Mouse (Mus musculus): ENCODE results near the gene Mcrip2. TPM values are rescaled to one million over a fixed set of nuclear protein-coding genes. Genes with fewer than 3 reads are reported as not detected.

Gene Mcrip2
- polyA plus RNA-seq, 1 experiment, result 17.3 TPM

DNA sequence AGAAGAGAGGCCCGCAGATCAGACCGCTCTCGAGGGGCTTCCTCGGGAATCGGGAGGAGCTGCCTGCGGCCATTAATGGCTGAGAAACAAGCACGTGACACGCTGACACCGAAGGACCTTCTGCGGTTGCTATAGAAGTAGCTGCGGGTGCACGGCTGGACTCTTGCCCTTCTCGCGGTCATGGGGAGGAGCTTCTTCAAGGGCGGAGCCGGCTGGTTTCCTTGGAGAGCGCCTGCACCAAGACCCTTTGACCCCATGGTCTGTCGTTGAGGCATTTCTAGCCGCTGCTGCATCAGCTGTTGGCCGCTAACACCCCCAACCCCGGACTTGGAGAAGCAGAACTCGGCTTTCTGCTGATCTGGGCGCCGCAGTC lies 35.3 kb downstream of the Mcrip2 start, which contains the start of gene Stub1:
Gene Stub1 (minus strand): TSS at position 114 of the 373 bp plus-strand sequence.
- Histone ChIP-seq H3K27me3 (ENCODE audit: control insufficient read depth, insufficient read depth, low read length) (no peaks in the 10 kb centered on the region), H3K27ac (ENCODE audit: insufficient read depth, low read length) (peak within 1 kb of the TSS; percentile 86), H3K36me3 (ENCODE audit: control insufficient read depth, insufficient read depth, low read length) (peaks cover 12% of the 10 kb centered on the region), H3K4me3 (ENCODE audit: extremely low read depth, insufficient read depth, insufficient read length) (peak within 1 kb of the TSS; percentile 90), H3K4me1 (ENCODE audit: control insufficient read depth, insufficient read depth, insufficient read length) (peaks cover 27% of the 10 kb centered on the region)
- WGBS, result under 1% methylated on average over 24 of the region's 24 CpGs
- TF ChIP-seq POLR2A (IDR thresholded peaks at IDR 0.05; ENCODE audit: low read depth, low read length) (no peak), CTCF (IDR thresholded peaks at IDR 0.05; ENCODE audit: extremely low read depth, insufficient read depth, insufficient read length, insufficient replicate concordance) (no peak)
- peak in 1 of 2 experiments; percentile 65 for DNase-seq (ENCODE audit: low read depth in 1 of 2, low spot score in 2 of 2)

DNA sequence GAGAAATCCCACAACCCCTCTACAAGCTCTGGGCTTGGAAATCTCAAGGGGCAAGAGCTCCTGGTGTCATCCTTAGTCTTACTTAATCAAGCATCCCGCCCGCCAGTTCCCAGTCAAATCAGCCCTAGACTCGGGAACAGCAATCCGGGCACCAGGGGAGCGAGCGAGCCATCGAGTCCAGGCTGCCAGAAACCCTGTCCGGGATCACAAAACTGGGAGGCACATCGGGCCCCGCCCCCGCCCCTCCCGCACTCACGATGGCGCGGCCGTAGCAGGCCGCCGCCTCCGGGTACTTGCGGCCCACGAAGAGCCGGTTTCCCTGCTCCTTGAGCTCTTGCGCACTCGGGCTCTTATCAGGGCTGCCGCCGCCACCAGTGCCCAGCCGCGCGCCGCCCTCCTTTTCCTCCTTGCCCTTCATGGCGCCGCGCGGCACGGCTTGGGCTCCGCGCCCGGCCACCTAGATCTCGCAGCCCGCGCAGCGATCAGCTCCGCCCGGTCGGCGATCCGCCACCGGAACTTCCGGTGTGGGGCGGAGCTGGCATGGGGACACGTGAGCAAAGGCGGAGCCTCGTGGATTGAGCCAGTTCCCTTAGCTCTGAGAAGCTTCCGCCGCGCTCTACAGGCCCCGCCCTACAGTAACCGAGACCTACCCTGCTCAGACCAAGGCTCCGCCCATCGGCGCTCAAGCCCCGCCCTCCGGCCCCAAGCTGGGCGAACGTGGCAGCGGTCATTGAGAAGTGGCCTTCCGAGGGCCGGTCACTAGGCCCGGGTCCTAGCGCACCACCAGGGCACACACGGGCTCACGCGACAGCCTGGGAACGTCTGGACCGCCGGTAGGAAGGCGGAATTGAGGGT lies 35.9 kb downstream of the Mcrip2 start:
- Histone ChIP-seq H3K4me3 (ENCODE audit: extremely low read depth, insufficient read depth, insufficient read length) (peak overlapping the region; percentile 90), H3K4me1 (ENCODE audit: control insufficient read depth, insufficient read depth, insufficient read length) (peaks cover 29% of the 10 kb centered on the region), H3K27me3 (ENCODE audit: control insufficient read depth, insufficient read depth, low read length) (no peaks in the 10 kb centered on the region), H3K36me3 (ENCODE audit: control insufficient read depth, insufficient read depth, low read length) (peaks cover 12% of the 10 kb centered on the region), H3K27ac (ENCODE audit: insufficient read depth, low read length) (peak overlapping the region; percentile 86)
- WGBS, result under 1% methylated on average over 77 of the region's 77 CpGs
- TF ChIP-seq CTCF (IDR thresholded peaks at IDR 0.05; ENCODE audit: extremely low read depth, insufficient read depth, insufficient read length, insufficient replicate concordance) (no peak), POLR2A (IDR thresholded peaks at IDR 0.05; ENCODE audit: low read depth, low read length) (peak; percentile 63)
- peak; percentile 95 to 99 for DNase-seq (ENCODE audit: low read depth in 1 of 2, low spot score in 2 of 2)

DNA sequence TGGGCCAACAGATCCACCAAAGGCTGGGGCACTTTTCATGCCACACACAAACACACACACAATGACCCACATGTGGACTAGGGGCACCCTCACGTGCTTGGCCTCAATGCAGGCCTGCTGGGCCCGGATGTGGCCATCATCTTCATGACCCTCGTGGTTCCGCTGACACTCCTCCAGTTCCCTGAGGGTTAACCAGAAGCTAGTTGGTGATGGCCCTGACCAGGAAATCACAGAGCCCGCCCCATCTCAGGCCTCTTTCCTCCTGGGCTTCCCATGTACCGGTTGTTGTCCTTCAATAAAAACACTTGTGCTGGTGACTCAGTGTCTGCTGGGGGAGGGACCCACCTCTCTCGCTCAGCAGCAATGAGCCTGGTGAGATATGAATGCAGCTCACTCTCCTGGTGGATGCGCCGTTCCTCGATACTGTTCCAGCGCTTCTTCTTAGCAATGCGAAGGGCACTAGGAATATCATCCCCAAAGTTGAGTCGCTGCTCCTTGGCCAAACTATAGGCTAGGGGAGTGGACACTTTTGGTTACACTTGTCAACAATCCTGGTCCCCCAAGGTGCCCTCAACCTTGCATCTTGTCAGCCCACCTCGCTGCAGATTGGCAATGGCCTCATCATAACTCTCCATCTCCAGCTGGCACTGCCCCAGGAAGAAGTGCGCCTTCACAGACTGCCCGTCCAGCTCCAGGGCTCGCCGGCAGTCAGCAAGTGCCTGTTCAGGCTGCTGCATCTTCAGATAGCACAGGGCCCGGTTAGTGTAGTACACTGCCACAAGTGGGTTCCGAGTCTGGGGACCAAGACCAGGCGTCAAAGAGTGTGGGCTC lies 36.9 kb downstream of the Mcrip2 start:
- no peak for DNase-seq (ENCODE audit: low read depth in 1 of 2, low spot score in 2 of 2)
- H3K4me3 ChIP-seq (ENCODE audit: extremely low read depth, insufficient read depth, insufficient read length), result peak overlapping the region; percentile 89
- H3K27me3 ChIP-seq (ENCODE audit: control insufficient read depth, insufficient read depth, low read length), result no peaks in the 10 kb centered on the region
- no peak for TF ChIP-seq POLR2A (IDR thresholded peaks at IDR 0.05; ENCODE audit: low read depth, low read length)
- peaks cover 25% of the 10 kb centered on the region; the same call in 1 of the 2 replicates for H3K4me1 ChIP-seq (ENCODE audit: control insufficient read depth, insufficient read depth, insufficient read length)
- 54% methylated on average over 21 of the region's 21 CpGs for WGBS
- peaks cover 12% of the 10 kb centered on the region for H3K36me3 ChIP-seq (ENCODE audit: control insufficient read depth, insufficient read depth, low read length)
- peak overlapping the region; percentile 80; the same call in 1 of the 2 replicates for H3K27ac ChIP-seq (ENCODE audit: insufficient read depth, low read length)

DNA sequence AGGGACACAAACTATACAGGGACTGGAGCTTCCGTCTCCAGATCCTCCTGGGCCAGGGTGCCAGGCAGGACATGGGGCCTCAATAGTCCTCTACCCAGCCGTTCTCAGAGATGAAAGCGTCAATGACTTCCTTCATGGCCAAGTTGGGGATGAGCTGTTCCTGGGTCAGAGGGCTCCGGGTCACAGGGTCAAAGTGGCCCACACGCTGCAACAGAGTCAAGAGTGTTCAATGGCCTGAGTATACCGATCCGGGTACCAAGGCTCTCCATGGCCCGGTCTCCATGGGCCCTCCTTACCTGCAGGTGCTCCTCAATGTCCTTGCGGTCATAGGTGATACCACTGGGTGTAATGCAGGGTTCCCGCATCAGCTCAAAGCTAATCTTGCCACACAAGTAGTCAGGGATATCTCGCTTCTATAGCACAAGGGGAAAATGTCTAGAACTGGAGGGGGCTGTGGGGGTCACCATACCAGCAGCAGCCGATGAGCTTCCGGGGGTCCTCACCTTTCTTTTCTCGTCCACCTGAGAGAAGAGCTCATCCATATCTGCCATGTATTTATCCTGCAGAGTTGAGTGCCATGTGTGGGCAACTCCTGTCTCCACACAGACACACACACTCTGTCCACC lies 37.6 kb downstream of the Mcrip2 start:
- TF ChIP-seq CTCF (IDR thresholded peaks at IDR 0.05; ENCODE audit: extremely low read depth, insufficient read depth, insufficient read length, insufficient replicate concordance), result no peak
- no peak for TF ChIP-seq POLR2A (IDR thresholded peaks at IDR 0.05; ENCODE audit: low read depth, low read length)
- Histone ChIP-seq H3K27me3 (ENCODE audit: control insufficient read depth, insufficient read depth, low read length) (no peaks in the 10 kb centered on the region), H3K4me3 (ENCODE audit: extremely low read depth, insufficient read depth, insufficient read length) (no peak overlapping the region), H3K27ac (ENCODE audit: insufficient read depth, low read length) (no peak overlapping the region), H3K4me1 (ENCODE audit: control insufficient read depth, insufficient read depth, insufficient read length) (peaks cover 25% of the 10 kb centered on the region; the same call in 1 of the 2 replicates), H3K36me3 (ENCODE audit: control insufficient read depth, insufficient read depth, low read length) (peaks cover 16% of the 10 kb centered on the region)
- WGBS, result 91% methylated on average over 14 of the region's 14 CpGs
- DNase-seq (ENCODE audit: low read depth in 1 of 2, low spot score in 2 of 2), result no peak

DNA sequence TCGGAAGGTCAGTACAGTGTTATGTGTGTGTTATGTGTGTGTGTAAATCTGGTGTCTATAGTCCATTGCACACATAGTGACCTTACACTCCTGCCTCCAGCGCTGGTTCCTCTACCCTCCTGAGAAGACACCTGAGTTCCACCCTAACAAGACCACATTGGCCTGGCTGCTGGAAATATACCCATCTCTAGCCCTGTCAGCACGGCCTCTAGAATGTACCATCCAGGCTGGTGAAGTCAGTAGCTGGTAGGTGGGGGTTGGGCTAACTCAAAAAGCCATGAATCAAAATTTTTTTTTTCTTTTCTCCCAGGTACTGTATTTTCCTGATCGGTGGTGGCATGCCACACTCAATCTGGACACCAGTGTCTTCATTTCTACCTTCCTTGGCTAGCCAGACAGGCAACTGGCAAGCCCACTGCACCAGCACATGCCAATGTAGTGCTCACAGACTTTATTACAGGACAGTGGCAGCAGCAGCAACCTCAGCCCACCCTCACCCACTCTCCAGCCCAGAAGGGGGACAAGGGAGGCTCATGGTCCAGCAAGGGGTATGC lies 38.3 kb downstream of the Mcrip2 start:
- H3K27ac ChIP-seq (ENCODE audit: insufficient read depth, low read length), result no peak overlapping the region
- no peak overlapping the region for H3K4me3 ChIP-seq (ENCODE audit: extremely low read depth, insufficient read depth, insufficient read length)
- no peaks in the 10 kb centered on the region for H3K27me3 ChIP-seq (ENCODE audit: control insufficient read depth, insufficient read depth, low read length)
- TF ChIP-seq POLR2A (IDR thresholded peaks at IDR 0.05; ENCODE audit: low read depth, low read length) (no peak), CTCF (IDR thresholded peaks at IDR 0.05; ENCODE audit: extremely low read depth, insufficient read depth, insufficient read length, insufficient replicate concordance) (no peak)
- peaks cover 16% of the 10 kb centered on the region for H3K36me3 ChIP-seq (ENCODE audit: control insufficient read depth, insufficient read depth, low read length)
- DNase-seq (ENCODE audit: low read depth in 1 of 2, low spot score in 2 of 2), result no peak
- H3K4me1 ChIP-seq (ENCODE audit: control insufficient read depth, insufficient read depth, insufficient read length), result peaks cover 25% of the 10 kb centered on the region; the same call in 1 of the 2 replicates
- 92% methylated on average over 4 of the region's 4 CpGs for WGBS

DNA sequence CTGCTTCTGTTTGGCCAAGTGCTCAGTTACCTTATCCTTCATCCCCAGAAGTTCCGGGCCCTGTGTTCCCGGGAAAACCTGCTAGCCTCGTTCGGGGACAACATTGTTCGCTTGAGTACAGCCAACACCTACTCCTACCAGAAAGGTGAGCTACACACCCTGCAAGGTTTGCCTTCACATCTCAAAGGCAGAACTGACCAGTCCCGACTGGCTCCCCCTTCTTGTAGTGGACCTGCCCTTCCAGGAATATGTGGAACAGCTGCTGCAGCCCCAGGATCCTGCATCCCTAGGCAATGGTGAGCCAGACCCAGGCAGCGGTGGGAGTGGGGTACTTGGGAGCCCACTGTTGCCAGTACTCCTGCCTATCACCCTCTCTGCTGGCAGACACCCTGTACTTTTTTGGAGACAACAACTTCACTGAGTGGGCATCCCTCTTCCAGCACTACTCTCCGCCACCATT lies 39.0 kb downstream of the Mcrip2 start:
- Histone ChIP-seq H3K27me3 (ENCODE audit: control insufficient read depth, insufficient read depth, low read length) (no peaks in the 10 kb centered on the region), H3K4me1 (ENCODE audit: control insufficient read depth, insufficient read depth, insufficient read length) (peaks cover 25% of the 10 kb centered on the region; the same call in 1 of the 2 replicates), H3K27ac (ENCODE audit: insufficient read depth, low read length) (no peak overlapping the region), H3K36me3 (ENCODE audit: control insufficient read depth, insufficient read depth, low read length) (peaks cover 16% of the 10 kb centered on the region), H3K4me3 (ENCODE audit: extremely low read depth, insufficient read depth, insufficient read length) (peak overlapping the region; percentile 66; the same call in 1 of the 2 replicates)
- 52% methylated on average over 8 of the region's 8 CpGs for WGBS
- no peak for TF ChIP-seq CTCF (IDR thresholded peaks at IDR 0.05; ENCODE audit: extremely low read depth, insufficient read depth, insufficient read length, insufficient replicate concordance)
- no peak for TF ChIP-seq POLR2A (IDR thresholded peaks at IDR 0.05; ENCODE audit: low read depth, low read length)
- DNase-seq (ENCODE audit: low read depth in 1 of 2, low spot score in 2 of 2), result no peak

Measured in spleen, adult 2 months (tissue).